Mouse (Mus musculus) cerebellum, postnatal 10 days (tissue): ENCODE measurements around the gene Slc16a14.
"Not testable (repeated sequence)": the region's sequence is repeated elsewhere in the genome, so short reads cannot be mapped to it uniquely, and the experiment has no call there.

ENCODE experiments used
- DNase-seq, 2 experiments: peaks; one replicate each; pipeline ENCODE4 v3.0.0; 2021; ENCODE audit warnings: mixed read lengths in 2 of 2

Gene Slc16a14

GRCm38 (mm10) chr1:84934503-84935333 is at the start of gene Slc16a14:
Gene Slc16a14 (minus strand): TSS chr1:84935134.
- peak; percentile 78 to 87 for DNase-seq

DNA sequence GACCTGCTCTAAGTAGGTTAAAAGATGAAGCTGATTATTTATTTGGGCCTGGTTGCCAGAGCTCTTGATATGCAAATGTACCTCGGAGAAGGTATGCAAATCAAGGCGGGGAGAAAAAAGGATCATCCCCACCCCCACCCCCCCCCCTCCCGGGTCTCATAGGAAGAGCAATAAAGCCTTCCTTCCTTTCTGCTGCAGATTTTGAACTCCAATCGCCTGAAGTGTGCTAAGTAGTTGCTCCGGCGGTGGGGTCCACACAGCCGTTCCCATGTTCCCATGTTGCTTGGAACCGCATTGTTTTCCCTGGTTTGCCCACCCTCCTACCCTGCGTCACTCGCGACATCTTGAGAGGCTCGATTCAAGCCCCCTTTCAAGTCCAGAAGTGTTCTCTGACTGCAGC is 26.8 kb upstream of the Slc16a14 start:
- peak in 1 of 2 experiments; percentile 5 for DNase-seq

GRCm38 (mm10) chr1:84957713-84958112 is 22.8 kb upstream of the Slc16a14 start:
- DNase-seq, result not testable (repeated sequence)

DNA sequence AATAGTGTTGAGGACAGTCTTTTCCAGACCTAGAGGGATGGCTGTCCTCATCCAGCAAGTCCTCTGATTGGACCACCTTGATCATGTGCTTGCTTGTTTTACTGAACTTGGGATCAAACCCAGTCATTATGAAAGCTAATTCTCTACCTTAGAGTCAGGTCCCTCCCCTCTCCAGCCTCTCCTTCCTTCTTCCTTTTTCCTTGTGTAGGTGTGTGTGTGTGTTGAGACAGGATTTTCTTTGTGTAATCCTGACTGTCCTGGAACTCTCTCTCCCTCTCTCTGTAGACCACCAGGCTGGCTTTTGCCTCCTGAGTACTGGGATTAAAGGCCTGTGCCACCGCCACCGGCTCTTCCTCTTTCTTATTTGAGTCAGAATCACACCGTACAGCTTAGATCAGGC is 21.8 kb upstream of the Slc16a14 start:
- DNase-seq, result not testable (repeated sequence)

DNA sequence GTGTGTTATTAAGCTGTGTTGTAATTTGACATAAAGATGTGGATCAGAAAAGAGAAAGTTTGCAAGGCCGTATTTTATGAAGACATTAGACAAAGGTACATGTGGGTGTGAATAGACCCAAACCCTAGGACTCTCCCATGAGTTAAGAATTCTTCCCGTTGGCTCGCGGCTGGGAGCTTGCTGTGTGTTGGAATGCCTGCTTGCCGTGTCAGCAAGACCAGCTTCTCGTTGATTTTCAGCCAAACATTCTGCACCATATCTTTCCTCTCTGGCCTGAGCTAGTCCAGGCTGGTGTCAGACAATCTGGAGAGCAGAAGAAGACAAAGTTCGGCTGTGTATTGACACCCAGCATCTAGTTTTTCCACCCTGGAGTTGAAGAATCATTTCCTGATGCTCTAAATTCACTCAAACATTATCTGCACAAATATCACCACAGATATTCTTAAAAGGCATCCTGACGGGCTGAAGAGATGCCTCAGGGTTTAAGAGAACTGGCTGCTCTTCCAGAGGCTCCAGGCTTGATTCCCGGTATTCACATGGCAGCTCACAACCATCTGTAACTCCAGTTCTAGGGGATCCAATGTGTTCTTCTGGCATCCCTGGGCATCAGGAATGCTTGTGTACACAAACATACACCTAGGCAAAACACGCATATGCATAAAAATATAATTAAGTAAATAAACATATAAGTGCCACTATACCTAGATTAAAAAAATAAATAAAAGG is 17.7 kb upstream of the Slc16a14 start:
- peak; percentile 63 to 68 for DNase-seq

- DNase-seq, result peak; percentile 26 to 53
These were observed 16.6 kb upstream of the Slc16a14 start for GRCm38 (mm10) chr1:84951566-84951965.

- no peak for DNase-seq
These were observed 12.5 kb upstream of the Slc16a14 start for GRCm38 (mm10) chr1:84947390-84947789.

- no peak for DNase-seq
These were observed 11.0 kb upstream of the Slc16a14 start for GRCm38 (mm10) chr1:84945950-84946349.

DNA sequence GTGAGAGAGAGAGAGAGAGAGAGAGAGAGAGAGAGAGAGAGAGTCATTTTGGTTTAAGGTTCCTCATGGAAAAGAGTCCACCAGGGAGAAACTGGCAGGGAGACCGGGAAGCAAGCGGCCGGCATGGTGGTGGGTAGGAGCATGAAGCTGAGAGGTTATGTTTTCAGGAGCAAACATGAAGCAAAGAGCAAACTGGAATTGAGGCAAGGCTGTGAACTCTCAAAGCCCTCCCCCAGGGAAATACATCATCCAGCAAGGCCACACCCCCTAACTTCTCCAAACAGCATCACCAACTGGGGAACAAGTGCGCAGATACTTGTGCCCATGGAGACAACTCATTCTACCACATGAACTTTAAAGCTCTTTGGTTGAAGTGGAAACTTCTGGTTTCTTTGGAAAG is 8.6 kb upstream of the Slc16a14 start:
- no peak for DNase-seq

DNA sequence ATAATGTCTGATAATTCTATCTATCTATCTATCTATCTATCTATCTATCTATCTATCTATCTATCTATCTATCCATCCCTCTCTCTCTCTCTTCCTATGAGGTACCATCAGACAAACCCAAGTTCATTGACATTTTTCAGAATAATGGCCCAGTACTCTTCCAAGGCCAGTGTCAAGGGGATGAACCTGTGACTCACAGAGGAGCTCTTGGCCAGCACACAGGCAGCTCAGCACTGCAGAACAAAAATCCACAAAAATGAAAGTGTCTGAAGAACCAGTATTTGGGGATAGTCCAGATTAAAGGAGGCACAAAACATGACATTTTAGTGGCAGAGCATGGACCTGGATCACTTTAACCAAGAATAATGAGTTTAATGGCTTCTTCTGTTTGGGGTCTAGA is 7.7 kb upstream of the Slc16a14 start:
- DNase-seq, result no peak

GRCm38 (mm10) chr1:84940322-84940721 is 5.4 kb upstream of the Slc16a14 start:
- DNase-seq, result no peak

GRCm38 (mm10) chr1:84939466-84939865 is 4.5 kb upstream of the Slc16a14 start:
- DNase-seq, result no peak

DNA sequence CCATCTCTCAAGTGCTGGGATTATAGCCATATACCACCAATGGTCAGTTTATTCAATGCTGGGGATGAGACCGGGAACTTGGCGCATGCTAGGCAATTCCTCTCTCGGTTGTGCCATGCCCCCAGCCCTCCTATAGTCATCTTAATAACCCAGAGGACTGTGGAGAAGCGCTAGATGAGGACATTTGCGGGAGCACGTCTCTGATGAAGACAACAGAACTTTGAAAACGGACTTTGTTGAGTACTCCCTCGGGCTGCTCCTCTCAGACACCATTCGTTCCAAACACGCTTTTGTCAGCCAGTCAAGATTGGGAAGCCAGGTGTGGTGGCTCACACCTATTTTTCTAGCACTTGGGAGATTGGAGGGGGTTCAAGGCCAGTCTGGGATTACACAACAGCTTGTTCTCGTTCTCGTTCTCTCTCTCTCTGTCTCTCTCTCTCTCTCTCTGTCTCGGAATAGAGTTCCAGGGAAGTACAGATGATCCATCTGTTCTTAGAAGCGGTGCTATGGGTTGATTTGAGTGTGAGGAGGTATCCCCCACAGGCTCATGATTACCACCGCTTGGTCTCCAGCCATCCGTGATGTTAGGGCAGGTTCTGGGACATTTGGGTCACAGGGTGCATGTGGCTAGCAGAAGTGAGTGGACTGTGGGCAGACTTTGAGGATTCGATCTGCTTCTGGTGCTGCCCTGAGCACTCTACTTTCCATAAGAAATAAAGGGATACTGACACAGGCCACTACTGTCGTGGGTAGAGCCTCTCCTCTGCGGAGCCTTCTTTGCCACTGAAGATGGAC is 2.0 kb upstream of the Slc16a14 start:
- DNase-seq, result peak in 1 of 2 experiments; percentile 6

- DNase-seq, result peak; percentile 89 to 91
These were observed 734 bp upstream of the Slc16a14 start for GRCm38 (mm10) chr1:84935668-84936067.

GRCm38 (mm10) chr1:84934151-84934502 is 807 bp downstream of the Slc16a14 start:
- no peak for DNase-seq

DNA sequence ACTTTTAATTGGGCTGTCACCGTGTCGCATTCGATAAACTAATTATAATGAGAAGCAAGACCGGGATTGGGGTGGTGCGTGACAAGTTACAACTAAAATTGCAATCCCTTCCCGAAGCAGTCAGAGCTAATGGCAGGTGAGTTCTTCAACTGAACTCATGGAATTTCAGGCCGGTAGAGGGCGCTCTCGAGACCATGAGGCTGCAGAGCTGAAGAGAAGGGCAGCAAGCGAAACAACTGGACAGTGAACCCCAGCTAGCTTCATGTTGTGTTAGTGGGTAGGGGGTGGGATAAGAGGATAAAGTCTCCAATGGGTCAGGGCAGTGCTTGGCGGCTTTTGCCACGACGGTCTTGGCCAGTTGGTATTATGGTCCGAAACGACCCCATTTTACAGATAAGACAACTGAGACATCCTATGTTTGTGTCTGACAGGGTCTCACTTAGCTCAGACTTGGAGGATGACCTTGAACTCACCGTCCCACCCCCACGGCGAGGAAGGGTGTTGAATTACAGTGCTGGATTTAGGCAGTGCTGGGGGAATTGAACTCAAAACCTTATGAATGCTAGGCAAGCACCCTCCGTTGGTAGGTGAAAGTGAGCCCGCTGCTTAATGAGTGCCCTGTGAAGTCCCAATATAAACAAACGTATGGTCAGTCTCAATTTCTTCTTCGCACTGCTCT is 1.3 kb downstream of the Slc16a14 start:
- DNase-seq, result peak; percentile 95 to 96

DNA sequence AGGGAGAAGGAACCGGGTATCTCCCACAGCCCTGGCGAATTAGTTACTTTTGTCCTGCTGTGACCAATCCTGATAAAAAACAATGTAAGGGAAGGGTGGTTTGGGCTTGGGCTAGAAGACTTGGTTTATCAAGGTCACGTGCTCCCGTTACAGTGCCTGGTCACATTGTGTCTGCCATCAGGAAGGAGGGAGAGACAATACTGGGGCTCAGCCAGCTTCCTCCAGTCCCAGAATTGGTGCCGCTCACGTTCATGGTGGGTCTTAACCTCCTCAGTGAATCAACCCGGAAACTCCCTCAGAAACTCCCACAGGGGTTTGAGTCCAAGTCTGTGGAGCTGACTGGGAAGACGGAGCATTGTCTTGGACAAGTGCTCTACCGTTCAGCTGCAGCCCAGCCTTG is 9.3 kb downstream of the Slc16a14 start:
- no peak for DNase-seq

DNA sequence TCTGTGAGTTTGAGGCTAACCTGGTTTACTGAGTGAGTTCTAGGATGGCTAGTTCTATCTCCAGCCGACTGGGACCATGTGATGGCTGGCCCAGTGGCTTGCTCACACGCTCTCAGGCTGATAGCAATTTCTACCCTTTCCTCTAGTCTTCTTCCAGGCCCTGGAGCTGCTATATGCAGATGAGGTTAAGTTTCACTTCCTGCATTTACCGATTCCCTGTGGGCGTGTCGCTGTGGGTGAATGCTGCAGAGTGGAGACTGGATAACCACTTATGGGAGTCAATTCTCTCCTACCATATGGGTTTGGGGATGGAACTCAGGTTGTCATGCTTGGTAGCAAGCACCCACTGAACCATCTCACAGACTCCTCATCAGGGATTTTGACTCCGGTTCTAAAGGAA is 10.8 kb downstream of the Slc16a14 start:
- DNase-seq, result no peak

- no peak for DNase-seq
These were observed 11.5 kb downstream of the Slc16a14 start for GRCm38 (mm10) chr1:84923432-84923831.

- DNase-seq, result no peak
These were observed 16.1 kb downstream of the Slc16a14 start for GRCm38 (mm10) chr1:84918865-84919264.

GRCm38 (mm10) chr1:84915010-84915409 is 19.9 kb downstream of the Slc16a14 start:
- DNase-seq, result no peak

- no peak for DNase-seq
These were observed 22.4 kb downstream of the Slc16a14 start for GRCm38 (mm10) chr1:84912571-84912970.
